Comparison of ENCODE assay signal across 8 mouse cellular contexts in the genomic region with DNA sequence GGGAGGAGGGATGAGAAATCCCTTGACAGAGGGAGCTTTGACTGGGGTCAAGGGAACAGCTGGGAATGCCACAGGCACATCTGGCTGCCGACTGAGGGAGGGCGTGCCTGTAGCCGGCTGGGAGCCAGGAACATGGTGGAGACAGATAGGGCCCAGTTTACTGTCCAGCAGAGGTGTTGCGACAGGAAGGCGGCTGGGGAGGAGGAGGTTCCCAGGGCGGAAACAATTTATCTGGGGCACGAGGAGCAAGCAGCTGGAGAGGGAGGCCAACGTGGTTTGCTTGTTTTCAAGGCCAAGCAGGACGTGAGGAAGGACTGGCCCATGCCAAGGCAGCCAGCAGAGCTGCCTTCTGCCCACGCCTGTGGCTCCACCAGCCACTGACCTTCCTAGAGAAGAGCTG.
A peak's percentile ranks its signal among the peaks of the same experiment; 100 is the strongest.
DNase-seq lines count a peak whose midpoint lies in the region; ATAC-seq and TF ChIP-seq lines count a peak whose summit lies in the region.

No protein-coding gene starts in this region.

- peak; percentile 87 to 95 for DNase-seq in adrenal gland, adult (ENCODE audit: inconsistent age in 2 of 2, low spot score in 1 of 2)
- DNase-seq in cerebellum, adult 8-10 months, result peak; percentile 9
- peak; percentile 51 for DNase-seq in heart, adult 8-10 months (ENCODE audit: low spot score)
- peak; percentile 32 to 74 for DNase-seq in kidney, postnatal 25 days
- DNase-seq in thymus, postnatal 10 days (ENCODE audit: low spot score in 2 of 2), result no peak
- no peak for DNase-seq in layer of hippocampus, adult 2 months (ENCODE audit: low spot score in 2 of 2)
- no peak for DNase-seq in layer of hippocampus, adult 18-20 months (ENCODE audit: low spot score in 2 of 2)

- TF ChIP-seq CTCF in layer of hippocampus, adult 2 months (conservative IDR thresholded peaks at IDR 0.05), result no peak

- no peak overlapping the region for H3K4me3 ChIP-seq in layer of hippocampus, adult 2 months

- H3K27ac ChIP-seq in layer of hippocampus, adult 2 months, result no peak overlapping the region

- peak; percentile 90 for ATAC-seq in megakaryocyte-erythroid progenitor cell, adult 5-6 weeks (replicated peaks; ENCODE audit: low FRiP score, low TSS enrichment, poor library complexity, severe bottlenecking)

Comparison
In these comparisons a context has a peak if more than half of its experiments do, and no peak if none do; other contexts are left out.
1. DNase-seq: peak in adrenal gland, adult (2 of 2), cerebellum, adult 8-10 months (single experiment), heart, adult 8-10 months (single experiment) and kidney, postnatal 25 days (2 of 2); none in thymus, postnatal 10 days (0 of 2), layer of hippocampus, adult 2 months (0 of 2) and layer of hippocampus, adult 18-20 months (0 of 2).